Mouse (Mus musculus) liver, embryonic 14.5 days (tissue): ENCODE results near the gene Nr1h4.

Source experiments
- CTCF ChIP-seq: IDR thresholded peaks from 2 replicates; pipeline ENCODE4 v1.5.1; 2016; ENCODE audit warnings: antibody characterized with exemption, low read depth, control low read depth
- EP300 ChIP-seq: IDR thresholded peaks from 2 replicates; pipeline ENCODE4 v1.6.1; 2016; ENCODE audit warnings: antibody characterized with exemption, low read depth

DNA sequence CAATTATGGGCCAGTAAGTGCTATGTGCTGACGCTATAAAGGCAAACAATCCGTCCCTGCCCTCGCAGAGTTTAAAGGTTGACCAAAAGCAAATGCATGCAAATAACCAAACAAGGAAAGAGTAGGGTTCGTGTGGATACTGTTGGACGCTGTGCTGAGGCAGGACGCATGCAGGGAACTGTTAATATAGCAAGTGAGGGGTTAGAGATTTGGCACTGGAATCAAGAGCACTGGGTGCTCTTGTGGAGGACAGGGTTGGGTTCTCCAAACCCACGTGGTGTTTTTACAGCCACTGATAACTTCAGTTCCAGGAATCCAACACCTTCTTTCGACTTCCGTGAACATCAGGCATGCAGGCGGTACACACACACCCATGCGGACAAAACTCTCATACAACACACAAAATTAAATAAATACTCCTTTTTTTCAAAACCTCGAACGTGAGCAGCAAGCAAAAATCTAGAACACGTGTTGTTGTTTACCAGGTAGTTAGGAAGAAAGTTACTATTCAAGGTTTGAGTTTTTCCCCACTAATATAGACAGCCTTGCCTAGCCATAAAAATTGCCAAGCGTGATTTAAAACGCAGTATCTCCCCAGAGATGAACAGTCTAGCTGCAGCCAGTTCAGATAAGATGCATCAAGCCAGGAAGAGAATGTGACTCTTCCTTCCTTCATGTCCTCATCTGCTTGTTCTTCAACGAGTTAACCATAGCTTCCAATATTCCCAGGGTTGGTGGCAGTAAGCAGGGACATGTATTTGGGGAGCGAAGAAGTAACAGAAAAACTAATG lies 49.4 kb downstream of the Nr1h4 start:
- TF ChIP-seq CTCF (no peak), EP300 (no peak)
